9 mouse cellular contexts compared by ENCODE assay signal in the genomic region with DNA sequence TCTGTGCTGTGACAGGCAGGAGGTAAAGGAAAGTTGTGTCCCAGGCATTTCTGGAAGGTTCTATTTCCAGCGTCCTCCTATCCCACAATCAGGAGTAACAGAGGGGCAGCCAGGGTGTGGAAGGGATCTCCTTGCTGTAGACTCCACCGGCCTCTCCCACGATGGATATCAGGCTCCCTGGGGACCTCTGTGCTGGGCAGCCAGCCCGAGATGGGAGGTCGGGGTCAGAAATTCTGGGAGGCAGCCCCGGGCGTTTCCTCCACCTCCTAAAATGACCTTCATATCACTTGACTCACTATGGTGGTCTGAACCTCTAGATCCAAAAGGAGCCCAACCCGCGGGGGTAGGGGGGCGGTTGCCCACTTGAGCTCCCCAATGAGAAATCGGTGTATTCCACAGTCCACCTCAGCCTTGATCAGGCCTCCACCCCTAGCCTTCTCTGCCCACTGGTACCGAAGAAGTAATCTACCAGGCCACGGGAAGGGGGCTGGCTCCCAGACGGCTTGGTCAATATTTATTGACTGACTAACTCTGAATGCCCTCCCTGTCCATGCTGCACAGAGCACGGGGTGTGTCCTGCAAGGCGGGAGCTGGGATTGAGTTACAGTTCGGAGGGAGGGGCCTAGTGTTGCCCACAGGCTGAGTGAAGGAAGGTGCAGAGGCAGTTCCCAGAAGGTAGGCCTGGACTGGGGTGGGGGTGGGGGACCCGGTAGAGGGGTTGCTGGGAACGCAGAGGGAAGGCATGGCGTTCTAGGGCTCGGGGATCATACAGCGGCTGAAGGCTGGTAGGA. TPM values are rescaled to one million over a fixed set of nuclear protein-coding genes. Genes with fewer than 3 reads are reported as not detected.
DNase-seq lines count a peak whose midpoint lies in the region; TF ChIP-seq lines count a peak whose summit lies in the region.
"Had no signal": no experiment of that assay in that cellular context is flagged by ENCODE, and none has a peak within 500 bp of the region (broad histone marks: within the 10 kb centered on the region; RNA-seq: fewer than 3 reads in every experiment).

A gene (plus strand): TSS at position 625 of the 791 bp plus-strand sequence.

- H3K79me2 ChIP-seq in C2C12 (ENCODE audit: control insufficient read depth, insufficient read depth) (no peaks in the 10 kb centered on the region), macrophage (ENCODE audit: inconsistent target) (no peaks in the 10 kb centered on the region)

- peak; percentile 78 for DNase-seq in R1 (ENCODE audit: low read depth, low spot score)
- no peak for DNase-seq in gonadal fat pad, adult 2 months (ENCODE audit: low read depth)
- DNase-seq in kidney, postnatal 10 days: peak; percentile 75
- DNase-seq in frontal cortex, postnatal 36 days (ENCODE audit: low spot score in 2 of 2): no peak
- DNase-seq in layer of hippocampus, adult 9-11 months: no peak
- DNase-seq in ovary, postnatal 10 days (ENCODE audit: low spot score): no peak

- no peaks in the 10 kb centered on the region for H3K36me3 ChIP-seq in C2C12 (ENCODE audit: control insufficient read depth, insufficient read depth)
- H3K36me3 ChIP-seq in macrophage (ENCODE audit: inconsistent target): no peaks in the 10 kb centered on the region

- H3ac ChIP-seq in C2C12 (ENCODE audit: control insufficient read depth, insufficient read length, low read depth): peak within 1 kb of the TSS; percentile 37

- H3K79me3 ChIP-seq in C2C12 (ENCODE audit: low read depth): no peaks in the 10 kb centered on the region

- no peak within 1 kb of the TSS for H3K27ac ChIP-seq in macrophage

- TF ChIP-seq CTCF in C2C12 (IDR thresholded peaks at IDR 0.05; ENCODE audit: control insufficient read depth, insufficient read depth, insufficient read length): no peak

- 57% methylated on average over 18 of the region's 22 CpGs for WGBS in macrophage (ENCODE audit: missing documents)

- no peaks in the 10 kb centered on the region for H3K27me3 ChIP-seq in C2C12 (ENCODE audit: control insufficient read depth, insufficient read depth, insufficient read length)

- H3K4me3 ChIP-seq in C2C12 (ENCODE audit: insufficient read depth, poor library complexity, severe bottlenecking) (no peak within 1 kb of the TSS), macrophage (ENCODE audit: inconsistent target) (no peak within 1 kb of the TSS)
- H3K4me3 ChIP-seq: megakaryocyte, embryonic 14.5 days had no signal

TF ChIP-seq in C2C12, 6 proteins besides CTCF, POLR2A, EP300 and RAD21:
- peak; percentile 33 for TF ChIP-seq MAX (IDR thresholded peaks at IDR 0.05)
- no peak for TF ChIP-seq MYOD1 (IDR thresholded peaks at IDR 0.05; ENCODE audit: control insufficient read depth, insufficient read length, low read depth)
- no peak for TF ChIP-seq USF1 (IDR thresholded peaks at IDR 0.05; ENCODE audit: low read depth)
- TF ChIP-seq MYOG (IDR thresholded peaks at IDR 0.05; ENCODE audit: control insufficient read depth, extremely low read depth, insufficient read length): no peak
- no peak for TF ChIP-seq CEBPB (IDR thresholded peaks at IDR 0.05; ENCODE audit: low read depth)

RNA-seq across cellular contexts. Expression of the gene that starts here (rescaled TPM):
- polyA plus RNA-seq in C2C12 (2012; fragmentation: generic; extraction: Trizol) (0.96 TPM), macrophage (2018) (16.0 to 25.2 TPM (median 19.3 TPM) in 3 replicates)
- polyA plus RNA-seq in gonadal fat pad, adult 2 months (2012; rRNA removed): 13.6 and 15.1 TPM in 2 replicates
- total RNA-seq in macrophage (2018; cell fraction: chromatin; rRNA removed): 10 to 100 TPM in 19 of 26 experiments, 1 to 10 TPM in 7; 3.6 to 43.0 (median 19.5) TPM
- 10 to 100 TPM in 21 of 26 experiments, 1 to 10 TPM in 5; 7.5 to 27.5 (median 18.7) TPM for total RNA-seq in macrophage (2018; cell fraction: cytosol; rRNA removed)
- 10 to 100 TPM in 23 of 26 experiments, 1 to 10 TPM in 3; 5.2 to 53.5 (median 21.5) TPM for total RNA-seq in macrophage (2018; cell fraction: nucleus; rRNA removed)

Comparison
In these comparisons a context has a peak if more than half of its experiments do, and no peak if none do; other contexts are left out.
1. DNase-seq: peak in R1 (single experiment) and kidney, postnatal 10 days (single experiment); none in gonadal fat pad, adult 2 months (single experiment), frontal cortex, postnatal 36 days (0 of 2), layer of hippocampus, adult 9-11 months (single experiment) and ovary, postnatal 10 days (single experiment).